30 mouse cellular contexts compared by ENCODE assay signal in genomic region chr8:120135687-120136086, GRCm38 (mm10). TPM values are rescaled to one million over a fixed set of nuclear protein-coding genes. Genes with fewer than 3 reads are reported as not detected.
DNase-seq lines count a peak whose midpoint lies in the region; ATAC-seq and TF ChIP-seq lines count a peak whose summit lies in the region.
"Had no signal": no experiment of that assay in that cellular context is flagged by ENCODE, and none has a peak within 500 bp of the region (broad histone marks: within the 10 kb centered on the region; RNA-seq: fewer than 3 reads in every experiment).

No protein-coding gene starts in this region.

- H3K4me3 ChIP-seq in forebrain, postnatal 0 days (ENCODE audit: low read depth, low read length) = no peak overlapping the region
- H3K4me3 ChIP-seq in forebrain, embryonic 13.5 days = no peak overlapping the region
- H3K4me3 ChIP-seq in megakaryocyte, embryonic 14.5 days (replicated peaks) = peak overlapping the region; percentile 64
- H3K4me3 ChIP-seq in macrophage (ENCODE audit: inconsistent target) = no peak overlapping the region
- H3K4me3 ChIP-seq: erythroblast, embryonic 14.5 days; forebrain, embryonic 12.5 days; heart, embryonic 10.5 days; heart, embryonic 15.5 days; hindbrain, embryonic 12.5 days; limb, embryonic 12.5 days; liver, embryonic 15.5 days; midbrain, embryonic 12.5 days; neural tube, embryonic 13.5 days had no signal

- H3K9me3 ChIP-seq in forebrain, postnatal 0 days (ENCODE audit: low read length) = no peaks in the 10 kb centered on the region
- H3K9me3 ChIP-seq in forebrain, embryonic 13.5 days (replicated peaks) = no peaks in the 10 kb centered on the region
- H3K9me3 ChIP-seq in megakaryocyte, embryonic 14.5 days = no peaks in the 10 kb centered on the region
- H3K9me3 ChIP-seq: forebrain, embryonic 12.5 days; heart, embryonic 10.5 days; heart, embryonic 15.5 days; hindbrain, embryonic 12.5 days; limb, embryonic 12.5 days; liver, embryonic 15.5 days; midbrain, embryonic 12.5 days; neural tube, embryonic 13.5 days had no signal

- 93% methylated on average over 7 of the region's 7 CpGs for WGBS in forebrain, postnatal 0 days
- 93% methylated on average over 7 of the region's 7 CpGs for WGBS in forebrain, embryonic 13.5 days
- 97% methylated on average over 7 of the region's 7 CpGs for WGBS in macrophage (ENCODE audit: missing documents)

- no peak for ATAC-seq in forebrain, postnatal 0 days
- no peak for ATAC-seq in forebrain, embryonic 13.5 days
- no peak for ATAC-seq in megakaryocyte, adult 5-6 weeks (ENCODE audit: poor library complexity, severe bottlenecking)
- ATAC-seq: inflammation-experienced regulatory T-cells, adult 6 months had no signal

- no peaks in the 10 kb centered on the region for H3K27me3 ChIP-seq in forebrain, postnatal 0 days (ENCODE audit: insufficient read depth, low read length)
- no peaks in the 10 kb centered on the region for H3K27me3 ChIP-seq in forebrain, embryonic 13.5 days
- peaks cover 90% of the 10 kb centered on the region for H3K27me3 ChIP-seq in megakaryocyte, embryonic 14.5 days (replicated peaks)
- H3K27me3 ChIP-seq: forebrain, embryonic 12.5 days; heart, embryonic 15.5 days; hindbrain, embryonic 12.5 days; neural tube, embryonic 13.5 days had no signal

- no peak for DNase-seq in forebrain, postnatal 0 days
- no peak for DNase-seq in kidney, postnatal 14 days
- DNase-seq: adrenal gland, adult 2 months; adrenal gland, postnatal 36 days; cerebellum, postnatal 10 days; gastrocnemius, postnatal 25 days; heart, adult 11 months; kidney, adult 11 months; kidney, postnatal 4 days; layer of hippocampus, adult 9-11 months; lung, embryonic 14.5 days; lung, postnatal 14 days had no signal

- no peak for TF ChIP-seq CTCF in forebrain, postnatal 0 days (IDR thresholded peaks at IDR 0.05; ENCODE audit: low read depth)

- peaks cover 76% of the 10 kb centered on the region; the same call in 1 of the 2 replicates for H3K79me2 ChIP-seq in macrophage (ENCODE audit: inconsistent target)

- H3K9ac ChIP-seq in forebrain, postnatal 0 days = no peak overlapping the region
- H3K9ac ChIP-seq in forebrain, embryonic 13.5 days = no peak overlapping the region
- H3K9ac ChIP-seq: forebrain, embryonic 12.5 days; heart, embryonic 15.5 days; hindbrain, embryonic 12.5 days; limb, embryonic 12.5 days; liver, embryonic 15.5 days; lung, embryonic 14.5 days; midbrain, embryonic 12.5 days; neural tube, embryonic 13.5 days had no signal

- 0 out of 2 replicates have a peak, but pooled peaks cover 5% of the 10 kb centered on the region for H3K4me1 ChIP-seq in forebrain, postnatal 0 days (ENCODE audit: insufficient read depth)
- peaks cover 14% of the 10 kb centered on the region for H3K4me1 ChIP-seq in forebrain, embryonic 13.5 days
- peaks cover 46% of the 10 kb centered on the region for H3K4me1 ChIP-seq in megakaryocyte, embryonic 14.5 days
- H3K4me1 ChIP-seq: hindbrain, embryonic 12.5 days; limb, embryonic 12.5 days; liver, embryonic 15.5 days had no signal

- no peak overlapping the region for H3K4me2 ChIP-seq in forebrain, postnatal 0 days (ENCODE audit: low read depth)
- no peak overlapping the region for H3K4me2 ChIP-seq in forebrain, embryonic 13.5 days
- H3K4me2 ChIP-seq: forebrain, embryonic 12.5 days; heart, embryonic 15.5 days; hindbrain, embryonic 12.5 days; limb, embryonic 12.5 days; liver, embryonic 15.5 days; lung, embryonic 14.5 days; midbrain, embryonic 12.5 days; neural tube, embryonic 13.5 days had no signal

- peak overlapping the region; percentile 66; the same call in 1 of the 2 replicates for H3K27ac ChIP-seq in forebrain, postnatal 0 days (ENCODE audit: low read depth, low read length)
- no peak overlapping the region for H3K27ac ChIP-seq in forebrain, embryonic 13.5 days
- H3K27ac ChIP-seq in macrophage = peak overlapping the region; percentile 12; the same call in 1 of the 2 replicates
- H3K27ac ChIP-seq: forebrain, embryonic 12.5 days; heart, embryonic 10.5 days; heart, embryonic 15.5 days; hindbrain, embryonic 12.5 days; limb, embryonic 12.5 days; liver, embryonic 15.5 days; midbrain, embryonic 12.5 days; neural tube, embryonic 13.5 days had no signal

- H3K36me3 ChIP-seq in forebrain, postnatal 0 days (ENCODE audit: insufficient read depth) = no peaks in the 10 kb centered on the region
- H3K36me3 ChIP-seq in forebrain, embryonic 13.5 days (ENCODE audit: poor library complexity, severe bottlenecking) = no peaks in the 10 kb centered on the region
- H3K36me3 ChIP-seq in megakaryocyte, embryonic 14.5 days (replicated peaks; ENCODE audit: low read length) = no peaks in the 10 kb centered on the region
- H3K36me3 ChIP-seq in macrophage (ENCODE audit: inconsistent target) = no peaks in the 10 kb centered on the region
- H3K36me3 ChIP-seq: forebrain, embryonic 12.5 days; heart, embryonic 15.5 days; hindbrain, embryonic 12.5 days; limb, embryonic 12.5 days; liver, embryonic 15.5 days; midbrain, embryonic 12.5 days; neural tube, embryonic 13.5 days had no signal

RNA-seq across cellular contexts. Expression of gene 6430548M08Rik, which starts 21.7 kb away (rescaled TPM):
- total RNA-seq in forebrain, postnatal 0 days (2014; rRNA removed) = 49.0 and 59.6 TPM in 2 replicates
- polyA plus RNA-seq in forebrain, postnatal 0 days (2015; fragmentation: Nextera tagmentation; extraction: Ambion mirVana) = 27.8 and 32.7 TPM in 2 replicates
- 14.4 and 15.7 TPM in 2 replicates for polyA plus RNA-seq in forebrain, embryonic 13.5 days (2015; fragmentation: Nextera tagmentation; extraction: Ambion mirVana)
- 2.4 and 4.1 TPM in 2 replicates for polyA plus RNA-seq in megakaryocyte, embryonic 14.5 days (2012; ENCODE audit: insufficient read depth, low replicate concordance)
- total RNA-seq in megakaryocyte, adult 5-6 weeks (2015) = 61.4 and 76.5 TPM in 2 replicates
- 70.0 and 87.2 TPM in 2 replicates for total RNA-seq in megakaryocyte, adult 5-6 weeks (2017)
- 10 to 100 TPM in 16 of 26 experiments, 1 to 10 TPM in 10; 1.4 to 55.6 (median 17.6) TPM for total RNA-seq in macrophage (2018; cell fraction: chromatin; rRNA removed)
- total RNA-seq in macrophage (2018; cell fraction: cytosol; rRNA removed) = 10 to 100 TPM in 25 of 26 experiments, 1 to 10 TPM in 1; 8.5 to 48.8 (median 22.5) TPM
- 10 to 100 TPM in 21 of 26 experiments, 1 to 10 TPM in 5; 4.2 to 47.4 (median 20.8) TPM for total RNA-seq in macrophage (2018; cell fraction: nucleus; rRNA removed)
- polyA plus RNA-seq in macrophage (2018) = 25.6 to 29.2 TPM (median 26.4 TPM) in 3 replicates

RNA-seq across cellular contexts. Expression of gene Zdhhc7, which starts 34.4 kb away (rescaled TPM):
- 24.8 and 37.6 TPM in 2 replicates for total RNA-seq in forebrain, postnatal 0 days (2014; rRNA removed)
- 19.2 and 25.3 TPM in 2 replicates for polyA plus RNA-seq in forebrain, postnatal 0 days (2015; fragmentation: Nextera tagmentation; extraction: Ambion mirVana)
- polyA plus RNA-seq in forebrain, embryonic 13.5 days (2015; fragmentation: Nextera tagmentation; extraction: Ambion mirVana) = 23.4 and 30.6 TPM in 2 replicates
- polyA plus RNA-seq in megakaryocyte, embryonic 14.5 days (2012; ENCODE audit: insufficient read depth, low replicate concordance) = 29.1 and 34.2 TPM in 2 replicates
- 21.1 and 23.0 TPM in 2 replicates for total RNA-seq in megakaryocyte, adult 5-6 weeks (2015)
- 31.8 and 33.3 TPM in 2 replicates for total RNA-seq in megakaryocyte, adult 5-6 weeks (2017)
- 10 to 100 TPM in 22 of 26 experiments, 1 to 10 TPM in 4; 5.8 to 47.9 (median 19.9) TPM for total RNA-seq in macrophage (2018; cell fraction: chromatin; rRNA removed)
- total RNA-seq in macrophage (2018; cell fraction: cytosol; rRNA removed) = 10 to 100 TPM; 16.4 to 44.2 (median 33.9) TPM
- total RNA-seq in macrophage (2018; cell fraction: nucleus; rRNA removed) = 10 to 100 TPM; 12.3 to 55.8 (median 27.6) TPM
- 18.5 to 34.0 TPM (median 27.8 TPM) in 3 replicates for polyA plus RNA-seq in macrophage (2018)

RNA-seq across cellular contexts. Expression of gene Fam92b, which starts 41.6 kb away (rescaled TPM):
- 1.2 and 2.1 TPM in 2 replicates for total RNA-seq in forebrain, postnatal 0 days (2014; rRNA removed)
- polyA plus RNA-seq in forebrain, postnatal 0 days (2015; fragmentation: Nextera tagmentation; extraction: Ambion mirVana) = 1.1 and 1.6 TPM in 2 replicates
- polyA plus RNA-seq in forebrain, embryonic 13.5 days (2015; fragmentation: Nextera tagmentation; extraction: Ambion mirVana) = 1.4 and 1.9 TPM in 2 replicates
- polyA plus RNA-seq in megakaryocyte, embryonic 14.5 days (2012; ENCODE audit: insufficient read depth, low replicate concordance) = not detected in 2 replicates
- total RNA-seq in megakaryocyte, adult 5-6 weeks (2015) = not detected in 2 replicates
- not detected in 2 replicates for total RNA-seq in megakaryocyte, adult 5-6 weeks (2017)
- not detected for total RNA-seq in macrophage (2018; cell fraction: chromatin; rRNA removed)
- not detected for total RNA-seq in macrophage (2018; cell fraction: cytosol; rRNA removed)
- total RNA-seq in macrophage (2018; cell fraction: nucleus; rRNA removed) = not detected
- polyA plus RNA-seq in macrophage (2018) = not detected in 3 replicates
- total RNA-seq: gastrocnemius, adult 18-20 months; gastrocnemius, postnatal 25 days; heart, postnatal 25 days; liver, adult 2 months; megakaryocyte progenitor cell, adult 5-6 weeks had no signal
- polyA plus RNA-seq: erythroblast, embryonic 14.5 days; inflammation-experienced regulatory T-cells, adult 6 months; limb, embryonic 12.5 days; liver, adult 2 months; liver, embryonic 15.5 days; lung, embryonic 14.5 days had no signal
